Mouse (Mus musculus): ENCODE results near the gene Cdk7. TPM values are rescaled to one million over a fixed set of nuclear protein-coding genes. Genes with fewer than 3 reads are reported as not detected.

Cdk7 gene
- total and polyA plus RNA-seq, 3 experiments, result 29.4 to 56.9 (median 47.8) TPM

- H3K4me1 ChIP-seq (ENCODE audit: control insufficient read depth in 1 of 2, insufficient read depth in 2 of 2), result peaks cover 6 to 22% of the 10 kb centered on the region in 2 experiments
- peak within 1 kb of the TSS; percentile 60 for H3K27ac ChIP-seq (ENCODE audit: insufficient read depth, low read depth)
- no peaks in the 10 kb centered on the region for H3K9me3 ChIP-seq (replicated peaks; ENCODE audit: low read length)
- H3K27me3 ChIP-seq (replicated peaks), result no peaks in the 10 kb centered on the region
- TF ChIP-seq NELFE (IDR thresholded peaks at IDR 0.05; ENCODE audit: low read depth, low read length) (peak; percentile 77), UBTF (IDR thresholded peaks at IDR 0.05; ENCODE audit: low read depth, low read length) (peak; percentile 80; the same call in 1 of the 2 replicates), USF1 (IDR thresholded peaks at IDR 0.05; ENCODE audit: low read depth, low read length) (peak; percentile 6; the same call in 1 of the 2 replicates), POLR2A (IDR thresholded peaks at IDR 0.05; ENCODE audit: low read depth, low read length) (peak; percentile 83), SIN3A (IDR thresholded peaks at IDR 0.05; ENCODE audit: low read length) (peak; percentile 64), BHLHE40 (IDR thresholded peaks at IDR 0.05; ENCODE audit: low read depth, low read length) (peak; percentile 29; the same call in 1 of the 2 replicates), MXI1 (IDR thresholded peaks at IDR 0.05; ENCODE audit: low read depth, low read length) (peak; percentile 82), HCFC1 (IDR thresholded peaks at IDR 0.05; ENCODE audit: low read depth, low read length) (peak; percentile 62), ZC3H11A (IDR thresholded peaks at IDR 0.05; ENCODE audit: low read depth, low read length) (no peak), ETS1 (conservative IDR thresholded peaks at IDR 0.05; ENCODE audit: low read depth, low read length) (0 out of 2 replicates have a peak, but pooled peaks have one; percentile 4), TCF12 (IDR thresholded peaks at IDR 0.05; ENCODE audit: low read depth, low read length) (peak; percentile 65), MAFK (IDR thresholded peaks at IDR 0.05; ENCODE audit: insufficient replicate concordance, low read length) (no peak), NRF1 (IDR thresholded peaks at IDR 0.05; ENCODE audit: low read depth, low read length) (peak; percentile 64), ZNF384 (IDR thresholded peaks at IDR 0.05; ENCODE audit: low read depth, low read length) (no peak), CTCF (conservative IDR thresholded peaks at IDR 0.05 in 1 of 2, IDR thresholded peaks at IDR 0.05 in 1 of 2; ENCODE audit: low read depth in 2 of 2, low read length in 2 of 2) (no peak), MAX (IDR thresholded peaks at IDR 0.05; ENCODE audit: low read length) (peak; percentile 51; the same call in 1 of the 2 replicates), PAX5 (IDR thresholded peaks at IDR 0.05; ENCODE audit: low read length) (no peak), RCOR1 (conservative IDR thresholded peaks at IDR 0.05; ENCODE audit: low read depth, low read length) (no peak), MEF2A (IDR thresholded peaks at IDR 0.05; ENCODE audit: borderline replicate concordance, low read depth, low read length) (peak; percentile 46; the same call in 1 of the 2 replicates), KAT2A (IDR thresholded peaks at IDR 0.05; ENCODE audit: insufficient replicate concordance, low read length) (no peak), ELF1 (IDR thresholded peaks at IDR 0.05; ENCODE audit: low read depth, low read length) (peak; percentile 85), SMC3 (IDR thresholded peaks at IDR 0.05; ENCODE audit: low read depth, low read length) (no peak), CHD1 (IDR thresholded peaks at IDR 0.05; ENCODE audit: low read depth, low read length) (0 out of 2 replicates have a peak, but pooled peaks have one; percentile 22), CHD2 (IDR thresholded peaks at IDR 0.05; ENCODE audit: low read length) (peak; percentile 24; the same call in 1 of the 2 replicates), POLR2AphosphoS2 (IDR thresholded peaks at IDR 0.05; ENCODE audit: low read depth, low read length) (peak; percentile 62; the same call in 1 of the 2 replicates), JUND (conservative IDR thresholded peaks at IDR 0.05; ENCODE audit: low read depth, low read length) (no peak), TBP (conservative IDR thresholded peaks at IDR 0.05; ENCODE audit: low read depth, low read length) (peak; percentile 95), MAZ (IDR thresholded peaks at IDR 0.05; ENCODE audit: low read depth, low read length) (peak; percentile 88), ZMIZ1 (IDR thresholded peaks at IDR 0.05; ENCODE audit: low read depth, low read length) (peak; percentile 69; the same call in 1 of the 2 replicates)
- in situ Hi-C loops (cut with MboI; ENCODE audit: low pct_ligation_motif_present, low pct_unique_long_range_greater_than_20kb, low sequenced_read_pairs), result no loop called here
- H3K4me2 ChIP-seq (ENCODE audit: insufficient read depth, low read depth, poor library complexity, severe bottlenecking), result peak within 1 kb of the TSS; percentile 76; the same call in 1 of the 2 replicates
- DNase-seq (ENCODE audit: extremely low read depth), result peak; percentile 97
- peak within 1 kb of the TSS; percentile 81 to 96 (median 94) for H3K4me3 ChIP-seq (replicated peaks in 1 of 3; ENCODE audit: low read depth in 2 of 3, low read length in 2 of 3, poor library complexity in 1 of 3)
- H3K79me2 ChIP-seq (replicated peaks; ENCODE audit: control insufficient read depth, extremely low read depth, insufficient read depth, poor library complexity, severe bottlenecking), result peaks cover 20% of the 10 kb centered on the region
- H3K36me3 ChIP-seq (replicated peaks in 1 of 2; ENCODE audit: control insufficient read depth in 1 of 2, insufficient read depth in 1 of 2, low read length in 1 of 2), result peaks cover 0 to 15% of the 10 kb centered on the region in 2 experiments
- dilution Hi-C loops (cut with MboI; ENCODE audit: extremely low pct_ligation_motif_present, extremely low pct_unique_long_range_greater_than_20kb, low sequenced_read_pairs), result no loop called here
- H3K9ac ChIP-seq (ENCODE audit: insufficient read depth, low read depth), result peak within 1 kb of the TSS; percentile 90
Measured at GRCm38 (mm10) chr13:100744036-100744744, 13.5 kb upstream of the Cdk7 start, which contains the start of gene Mrps36. Gene Mrps36, minus strand, starts transcription at chr13:100744659.

Data from CH12.LX (cell line).